Mouse (Mus musculus): ENCODE results near the gene Zfp775. TPM values are rescaled to one million over a fixed set of nuclear protein-coding genes. Genes with fewer than 3 reads are reported as not detected.

The Zfp775 gene
- total and polyA plus RNA-seq, 3 experiments: 3.2 to 6.5 (median 3.5) TPM

DNA sequence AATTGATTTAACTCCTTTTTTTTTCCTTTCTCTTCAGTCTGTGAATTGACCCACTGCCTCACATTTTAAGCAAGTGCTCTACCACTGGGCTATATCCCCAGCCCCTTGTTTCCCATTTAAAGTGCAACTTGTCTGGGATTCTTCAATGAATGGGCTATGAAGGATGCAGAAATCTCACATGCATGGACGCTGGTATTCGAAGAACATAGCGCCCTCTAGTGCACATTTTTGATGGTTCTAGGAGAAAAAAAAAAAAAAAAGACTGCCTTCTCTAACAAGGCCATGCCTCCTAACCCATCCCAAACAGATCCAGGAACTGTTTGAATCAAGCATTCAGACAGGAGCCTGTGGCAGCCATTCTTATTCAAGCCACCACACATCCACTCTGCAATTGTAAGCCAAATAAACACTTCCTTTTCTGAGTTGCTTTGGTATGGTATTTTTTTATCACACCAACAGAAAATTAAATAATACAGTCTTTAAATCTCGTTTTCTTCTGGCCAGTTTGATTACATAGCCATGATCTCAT is 41.0 kb downstream of the Zfp775 start (continued):
- TF ChIP-seq UBTF (IDR thresholded peaks at IDR 0.05; ENCODE audit: low read depth, low read length): no peak
- TF ChIP-seq ELF1 (IDR thresholded peaks at IDR 0.05; ENCODE audit: low read depth, low read length): no peak

GRCm38 (mm10) chr6:48645660-48646308 is 43.9 kb downstream of the Zfp775 start:
- peak overlapping the region; percentile 76 for H3K4me2 ChIP-seq (ENCODE audit: insufficient read depth, low read depth, poor library complexity, severe bottlenecking)
- no peaks in the 10 kb centered on the region for H3K27me3 ChIP-seq (replicated peaks)
- dilution Hi-C loops (cut with MboI; ENCODE audit: extremely low pct_ligation_motif_present, extremely low pct_unique_long_range_greater_than_20kb, low sequenced_read_pairs) (loop anchor here (25.0 kb wide), 1 partner anchor 117 kb away; the partner anchor contains the start of gene Gimap3), in situ Hi-C loops (cut with MboI; ENCODE audit: low pct_ligation_motif_present, low pct_unique_long_range_greater_than_20kb, low sequenced_read_pairs) (loop anchor here (5.0 to 25.0 kb wide), 5 partner anchors 37 to 468 kb away; partner anchors contain the start of genes Doxl2, Gimap3 and Gimap4)
- H3K4me1 ChIP-seq (ENCODE audit: control insufficient read depth in 1 of 2, insufficient read depth in 2 of 2): peaks cover 17 to 50% of the 10 kb centered on the region in 2 experiments
- peaks cover 8% of the 10 kb centered on the region for H3K9me3 ChIP-seq (replicated peaks; ENCODE audit: low read length)
- H3K36me3 ChIP-seq (replicated peaks in 1 of 2; ENCODE audit: control insufficient read depth in 1 of 2, insufficient read depth in 1 of 2, low read length in 1 of 2): peaks cover 20 to 26% of the 10 kb centered on the region in 2 experiments
- DNase-seq (ENCODE audit: extremely low read depth): peak; percentile 89
- H3K9ac ChIP-seq (ENCODE audit: insufficient read depth, low read depth): peak overlapping the region; percentile 55
- H3K79me2 ChIP-seq (replicated peaks; ENCODE audit: control insufficient read depth, extremely low read depth, insufficient read depth, poor library complexity, severe bottlenecking): peaks cover 26% of the 10 kb centered on the region
- H3K4me3 ChIP-seq (replicated peaks in 1 of 3; ENCODE audit: low read depth in 2 of 3, low read length in 2 of 3, poor library complexity in 1 of 3): peak overlapping the region in 2 of 3 experiments; percentile 26 to 33
- H3K27ac ChIP-seq (ENCODE audit: insufficient read depth, low read depth): peak overlapping the region; percentile 55; the same call in 1 of the 2 replicates
- no peak; the same call in 1 of the 2 replicates for TF ChIP-seq NRF1 (IDR thresholded peaks at IDR 0.05; ENCODE audit: low read depth, low read length)
- no peak for TF ChIP-seq ZKSCAN1 (IDR thresholded peaks at IDR 0.05; ENCODE audit: borderline replicate concordance, low read depth, low read length)
- no peak; the same call in 1 of the 2 replicates for TF ChIP-seq HCFC1 (IDR thresholded peaks at IDR 0.05; ENCODE audit: low read depth, low read length)
- no peak for TF ChIP-seq IRF4 (IDR thresholded peaks at IDR 0.05; ENCODE audit: low read depth, low read length)
- TF ChIP-seq MEF2A (IDR thresholded peaks at IDR 0.05; ENCODE audit: borderline replicate concordance, low read depth, low read length): no peak; the same call in 1 of the 2 replicates
- TF ChIP-seq BHLHE40 (IDR thresholded peaks at IDR 0.05; ENCODE audit: low read depth, low read length): no peak
- no peak for TF ChIP-seq RCOR1 (conservative IDR thresholded peaks at IDR 0.05; ENCODE audit: low read depth, low read length)
- TF ChIP-seq USF2 (conservative IDR thresholded peaks at IDR 0.05; ENCODE audit: low read depth, low read length): no peak
- 0 out of 2 replicates have a peak, but pooled peaks have one; percentile 17 for TF ChIP-seq MAZ (IDR thresholded peaks at IDR 0.05; ENCODE audit: low read depth, low read length)
- no peak for TF ChIP-seq TBP (conservative IDR thresholded peaks at IDR 0.05; ENCODE audit: low read depth, low read length)
- TF ChIP-seq MYC (IDR thresholded peaks at IDR 0.05; ENCODE audit: low read depth, low read length): 0 out of 2 replicates have a peak, but pooled peaks have one; percentile 66
- TF ChIP-seq POLR2A (IDR thresholded peaks at IDR 0.05; ENCODE audit: low read depth, low read length): no peak
- 0 out of 2 replicates have a peak, but pooled peaks have one; percentile 22 for TF ChIP-seq MXI1 (IDR thresholded peaks at IDR 0.05; ENCODE audit: low read depth, low read length)
- no peak for TF ChIP-seq E2F4 (IDR thresholded peaks at IDR 0.05; ENCODE audit: insufficient replicate concordance, low read depth, low read length)
- no peak; the same call in 1 of the 2 replicates for TF ChIP-seq JUND (conservative IDR thresholded peaks at IDR 0.05; ENCODE audit: low read depth, low read length)
- peak; percentile 96 for TF ChIP-seq RAD21 (IDR thresholded peaks at IDR 0.05; ENCODE audit: low read depth, low read length)
- TF ChIP-seq SMC3 (IDR thresholded peaks at IDR 0.05; ENCODE audit: low read depth, low read length): peak; percentile 94
- TF ChIP-seq NELFE (IDR thresholded peaks at IDR 0.05; ENCODE audit: low read depth, low read length): no peak
- peak; percentile 36; the same call in 1 of the 2 replicates for TF ChIP-seq ELF1 (IDR thresholded peaks at IDR 0.05; ENCODE audit: low read depth, low read length)
- no peak for TF ChIP-seq EP300 (IDR thresholded peaks at IDR 0.05; ENCODE audit: low read length)
- no peak for TF ChIP-seq MAFK (IDR thresholded peaks at IDR 0.05; ENCODE audit: insufficient replicate concordance, low read length)
- no peak for TF ChIP-seq JUN (IDR thresholded peaks at IDR 0.05; ENCODE audit: insufficient read depth, low read depth, low read length)
- TF ChIP-seq UBTF (IDR thresholded peaks at IDR 0.05; ENCODE audit: low read depth, low read length): no peak
- TF ChIP-seq CHD2 (IDR thresholded peaks at IDR 0.05; ENCODE audit: low read length): no peak
- TF ChIP-seq CHD1 (IDR thresholded peaks at IDR 0.05; ENCODE audit: low read depth, low read length): 0 out of 2 replicates have a peak, but pooled peaks have one; percentile 63
- no peak for TF ChIP-seq PAX5 (IDR thresholded peaks at IDR 0.05; ENCODE audit: low read length)
- TF ChIP-seq ZNF384 (IDR thresholded peaks at IDR 0.05; ENCODE audit: low read depth, low read length): peak; percentile 26; the same call in 1 of the 2 replicates
- TF ChIP-seq USF1 (IDR thresholded peaks at IDR 0.05; ENCODE audit: low read depth, low read length): no peak
- TF ChIP-seq KAT2A (IDR thresholded peaks at IDR 0.05; ENCODE audit: insufficient replicate concordance, low read length): no peak
- TF ChIP-seq MAX (IDR thresholded peaks at IDR 0.05; ENCODE audit: low read length): peak; percentile 54
- no peak for TF ChIP-seq ZMIZ1 (IDR thresholded peaks at IDR 0.05; ENCODE audit: low read depth, low read length)
- 0 out of 2 replicates have a peak, but pooled peaks have one; percentile 31 for TF ChIP-seq SIN3A (IDR thresholded peaks at IDR 0.05; ENCODE audit: low read length)
- peak; percentile 75 for TF ChIP-seq ZC3H11A (IDR thresholded peaks at IDR 0.05; ENCODE audit: low read depth, low read length)
- TF ChIP-seq POLR2AphosphoS2 (IDR thresholded peaks at IDR 0.05; ENCODE audit: low read depth, low read length): no peak
- no peak for TF ChIP-seq ETS1 (conservative IDR thresholded peaks at IDR 0.05; ENCODE audit: low read depth, low read length)
